Mouse (Mus musculus) E14TG2a.4 (cell line): Measurements from ENCODE around the gene Rnf34.

ENCODE experiments used
- H3K27me3 ChIP-seq: 2 replicates; pipeline ENCODE4 v1.6.1; 2014; ENCODE audit warnings: low read length, control low read depth; ENCODE audit not compliant: insufficient read depth
- H3K36me3 ChIP-seq: 2 replicates; pipeline ENCODE4 v1.6.1; 2014; ENCODE audit warnings: low read length, control low read depth; ENCODE audit not compliant: insufficient read depth
- H3K4me1 ChIP-seq: replicated peaks from 2 replicates; pipeline ENCODE4 v1.6.1; 2014; ENCODE audit warnings: low read depth, low read length, control low read depth
- H3K4me3 ChIP-seq: replicated peaks from 2 replicates; pipeline ENCODE4 v1.5.1; 2014; ENCODE audit warnings: mild to moderate bottlenecking, low read length
- H3K9me3 ChIP-seq: 2 replicates; pipeline ENCODE4 v1.6.1; 2014; ENCODE audit warnings: low read length, control low read depth
- CTCF ChIP-seq: conservative IDR thresholded peaks from 2 replicates; pipeline ENCODE4 v1.5.1; 2014; ENCODE audit warnings: low read length
- NANOG ChIP-seq: IDR thresholded peaks from 2 replicates; pipeline ENCODE4 v1.6.1; 2014; ENCODE audit warnings: borderline replicate concordance, low read length, mixed read lengths
- POU5F1 ChIP-seq: IDR thresholded peaks from 2 replicates; pipeline ENCODE4 v1.6.1; 2014; ENCODE audit warnings: low read length, borderline replicate concordance

The Rnf34 gene

DNA sequence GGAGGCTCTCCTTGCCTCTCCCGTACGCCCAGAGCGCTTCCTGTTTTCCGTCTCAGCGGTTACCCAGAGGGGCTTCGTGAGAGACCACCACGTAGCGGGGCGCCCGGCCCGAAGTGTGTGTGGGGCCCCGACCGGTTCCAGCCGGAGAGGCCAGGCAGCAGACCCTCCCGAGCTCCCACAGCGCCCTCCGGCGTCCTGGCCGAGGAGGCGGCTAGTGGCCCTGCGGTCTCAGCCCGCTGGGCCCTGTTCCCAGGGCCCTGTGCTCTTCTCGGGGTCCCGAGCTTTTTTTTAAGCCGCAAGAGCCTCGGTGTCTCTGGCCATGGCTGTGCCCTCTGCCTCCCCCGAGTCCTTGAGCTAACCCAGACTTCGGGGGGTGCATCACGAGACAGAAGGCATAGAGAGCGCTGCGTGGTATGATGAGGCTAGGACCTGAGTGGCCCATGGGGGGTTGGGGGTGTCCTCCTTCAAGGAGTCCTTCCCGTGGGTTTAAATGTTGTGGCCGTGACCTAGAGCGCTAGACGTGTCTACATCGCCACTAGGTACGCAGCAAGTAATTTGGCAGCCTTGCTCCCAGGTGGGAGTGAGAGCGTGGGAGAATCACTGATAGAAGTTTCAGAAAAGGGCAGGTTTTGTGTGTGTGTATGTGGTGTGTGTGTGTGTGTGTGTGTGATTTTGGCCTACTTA, 613 bp downstream of the Rnf34 start:
- no peaks in the 10 kb centered on the region for H3K27me3 ChIP-seq
- TF ChIP-seq POU5F1 = no peak
- TF ChIP-seq NANOG = no peak
- TF ChIP-seq CTCF = no peak
- peaks cover 32% of the 10 kb centered on the region for H3K4me1 ChIP-seq
- H3K36me3 ChIP-seq = peaks cover 13% of the 10 kb centered on the region
- no peaks in the 10 kb centered on the region for H3K9me3 ChIP-seq
- H3K4me3 ChIP-seq = peak overlapping the region; percentile 95

GRCm38 (mm10) chr5:122852611-122853010, 2.8 kb downstream of the Rnf34 start:
- Histone ChIP-seq H3K9me3 (no peaks in the 10 kb centered on the region), H3K27me3 (no peaks in the 10 kb centered on the region), H3K4me1 (peaks cover 32% of the 10 kb centered on the region), H3K36me3 (peaks cover 32% of the 10 kb centered on the region), H3K4me3 (no peak overlapping the region)
- no peak for TF ChIP-seq NANOG
- TF ChIP-seq POU5F1 = no peak
- TF ChIP-seq CTCF = no peak

GRCm38 (mm10) chr5:122855858-122856257, 6.0 kb downstream of the Rnf34 start:
- Histone ChIP-seq H3K9me3 (no peaks in the 10 kb centered on the region), H3K4me3 (no peak overlapping the region), H3K27me3 (no peaks in the 10 kb centered on the region), H3K36me3 (peaks cover 32% of the 10 kb centered on the region), H3K4me1 (peaks cover 25% of the 10 kb centered on the region)
- TF ChIP-seq NANOG (no peak), POU5F1 (no peak), CTCF (no peak)

DNA sequence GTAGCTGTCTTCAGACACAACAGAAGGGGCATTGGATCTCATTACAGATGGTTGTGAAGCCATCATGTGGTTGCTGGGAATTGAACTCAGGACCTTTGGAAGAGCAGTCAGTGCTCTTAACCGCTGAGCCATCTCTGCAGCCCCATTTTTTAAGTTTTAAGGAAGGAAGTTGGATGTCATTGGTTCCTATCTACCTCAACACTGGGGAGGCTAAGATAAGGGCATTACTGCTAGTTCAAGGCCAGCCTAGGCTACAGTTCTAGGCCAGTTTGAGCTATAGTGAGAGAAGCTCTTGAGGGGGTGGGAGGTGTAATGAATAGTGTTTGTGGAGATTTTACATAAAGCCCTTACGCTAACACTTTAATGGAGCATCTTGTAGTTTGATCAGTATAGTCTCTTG, 13.2 kb downstream of the Rnf34 start:
- peaks cover 68% of the 10 kb centered on the region for H3K36me3 ChIP-seq
- TF ChIP-seq CTCF (no peak), NANOG (no peak), POU5F1 (no peak)
- H3K9me3 ChIP-seq = no peaks in the 10 kb centered on the region
- no peak overlapping the region for H3K4me3 ChIP-seq
- no peaks in the 10 kb centered on the region for H3K27me3 ChIP-seq
- H3K4me1 ChIP-seq = peaks cover 19% of the 10 kb centered on the region

DNA sequence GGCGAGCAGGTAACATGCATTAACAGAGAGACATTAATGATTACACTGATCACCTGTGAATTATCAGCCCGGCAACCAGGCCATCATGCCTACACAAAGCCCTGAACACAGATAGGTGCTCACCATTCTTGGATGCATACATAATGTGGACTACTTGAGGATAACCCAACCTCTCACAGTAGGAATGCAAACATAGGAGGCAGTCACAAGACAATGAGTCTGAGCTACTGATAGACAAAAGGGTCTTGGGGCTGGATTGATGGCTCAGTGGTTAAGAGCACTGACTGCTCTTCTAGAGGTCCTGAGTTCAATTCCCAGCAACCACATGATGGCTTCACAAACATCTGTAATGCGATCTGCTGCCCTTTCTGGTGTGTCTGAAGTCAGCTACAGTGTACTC, 22.8 kb downstream of the Rnf34 start:
- TF ChIP-seq NANOG = peak; percentile 54; the same call in 1 of the 2 replicates
- TF ChIP-seq CTCF = no peak
- Histone ChIP-seq H3K36me3 (peaks cover 89% of the 10 kb centered on the region), H3K4me3 (no peak overlapping the region), H3K27me3 (no peaks in the 10 kb centered on the region), H3K9me3 (no peaks in the 10 kb centered on the region), H3K4me1 (peaks cover 55% of the 10 kb centered on the region)

- peaks cover 89% of the 10 kb centered on the region for H3K36me3 ChIP-seq
- H3K9me3 ChIP-seq = no peaks in the 10 kb centered on the region
- H3K27me3 ChIP-seq = no peaks in the 10 kb centered on the region
- H3K4me1 ChIP-seq = peaks cover 48% of the 10 kb centered on the region
- TF ChIP-seq CTCF = no peak
- no peak for TF ChIP-seq POU5F1
- TF ChIP-seq NANOG = no peak
- no peak overlapping the region for H3K4me3 ChIP-seq
Observed at GRCm38 (mm10) chr5:122873573-122873972, 23.7 kb downstream of the Rnf34 start.

GRCm38 (mm10) chr5:122874359-122874758, 24.5 kb downstream of the Rnf34 start:
- Histone ChIP-seq H3K9me3 (no peaks in the 10 kb centered on the region), H3K36me3 (peaks cover 89% of the 10 kb centered on the region), H3K27me3 (no peaks in the 10 kb centered on the region), H3K4me1 (peaks cover 46% of the 10 kb centered on the region), H3K4me3 (no peak overlapping the region)
- no peak for TF ChIP-seq POU5F1
- TF ChIP-seq CTCF = no peak
- TF ChIP-seq NANOG = no peak

DNA sequence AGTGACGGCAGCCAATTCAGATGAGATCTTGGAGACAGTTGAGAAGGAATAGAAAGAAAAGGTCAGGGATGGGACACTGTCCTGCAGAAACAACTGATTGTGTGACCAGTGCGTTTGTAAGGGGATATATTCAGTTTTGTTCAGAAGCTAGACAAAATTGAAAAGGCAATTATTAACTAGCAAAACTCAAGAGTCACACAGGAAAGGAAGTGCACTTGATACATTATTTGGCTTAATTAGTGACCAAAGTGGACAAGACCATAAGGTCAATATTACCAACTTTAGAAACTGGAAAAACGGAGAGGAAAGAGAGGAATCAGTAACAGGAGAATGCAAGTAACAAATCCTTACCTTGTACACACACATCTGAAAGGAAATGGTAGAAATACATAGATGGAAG, 26.8 kb downstream of the Rnf34 start:
- no peak overlapping the region for H3K4me3 ChIP-seq
- H3K27me3 ChIP-seq = no peaks in the 10 kb centered on the region
- TF ChIP-seq CTCF = no peak
- TF ChIP-seq NANOG = no peak
- no peak for TF ChIP-seq POU5F1
- peaks cover 97% of the 10 kb centered on the region for H3K36me3 ChIP-seq
- H3K4me1 ChIP-seq = peaks cover 57% of the 10 kb centered on the region
- H3K9me3 ChIP-seq = no peaks in the 10 kb centered on the region
